Mouse (Mus musculus): ENCODE measurements around the gene Fpr3.
"Not testable (repeated sequence)": the region's sequence is repeated elsewhere in the genome, so short reads cannot be mapped to it uniquely, and the experiment has no call there.

The Fpr3 gene

GRCm38 (mm10) chr17:17887774-17888248 lies at the start of gene Fpr3, which contains the start of gene Fpr2:
TSS of gene Fpr3 (plus strand) at chr17:17887852.
TSS of gene Fpr2 (plus strand) at chr17:17887824.
- DNase-seq (ENCODE audit: low spot score in 2 of 2) = no peak

- DNase-seq (ENCODE audit: low spot score in 2 of 2) = peak; percentile 97 to 98
Measured at GRCm38 (mm10) chr17:17837919-17838701, 49.5 kb upstream of the Fpr3 start.

DNA sequence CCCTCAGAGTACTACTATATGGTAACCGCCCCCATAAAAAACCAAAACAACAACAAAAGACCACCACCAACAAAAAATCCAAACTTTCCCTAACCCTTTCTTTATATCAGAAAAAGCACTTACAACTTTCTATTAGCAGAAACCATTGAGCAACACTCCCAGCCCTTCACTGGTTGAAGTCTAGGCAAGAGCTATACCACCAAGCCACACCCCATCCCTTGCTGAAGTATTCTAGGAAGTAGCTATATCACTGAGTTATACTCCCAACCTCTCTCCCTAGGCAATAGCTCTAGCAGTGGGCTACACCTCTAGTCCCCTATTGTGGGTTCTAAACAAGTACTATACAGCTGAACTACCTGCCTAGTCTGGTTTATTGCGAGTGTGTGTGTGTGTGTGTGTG lies 48.4 kb upstream of the Fpr3 start:
- no peak for DNase-seq (ENCODE audit: low spot score in 2 of 2)

GRCm38 (mm10) chr17:17840796-17841195 lies 46.9 kb upstream of the Fpr3 start:
- no peak for DNase-seq (ENCODE audit: low spot score in 2 of 2)

DNA sequence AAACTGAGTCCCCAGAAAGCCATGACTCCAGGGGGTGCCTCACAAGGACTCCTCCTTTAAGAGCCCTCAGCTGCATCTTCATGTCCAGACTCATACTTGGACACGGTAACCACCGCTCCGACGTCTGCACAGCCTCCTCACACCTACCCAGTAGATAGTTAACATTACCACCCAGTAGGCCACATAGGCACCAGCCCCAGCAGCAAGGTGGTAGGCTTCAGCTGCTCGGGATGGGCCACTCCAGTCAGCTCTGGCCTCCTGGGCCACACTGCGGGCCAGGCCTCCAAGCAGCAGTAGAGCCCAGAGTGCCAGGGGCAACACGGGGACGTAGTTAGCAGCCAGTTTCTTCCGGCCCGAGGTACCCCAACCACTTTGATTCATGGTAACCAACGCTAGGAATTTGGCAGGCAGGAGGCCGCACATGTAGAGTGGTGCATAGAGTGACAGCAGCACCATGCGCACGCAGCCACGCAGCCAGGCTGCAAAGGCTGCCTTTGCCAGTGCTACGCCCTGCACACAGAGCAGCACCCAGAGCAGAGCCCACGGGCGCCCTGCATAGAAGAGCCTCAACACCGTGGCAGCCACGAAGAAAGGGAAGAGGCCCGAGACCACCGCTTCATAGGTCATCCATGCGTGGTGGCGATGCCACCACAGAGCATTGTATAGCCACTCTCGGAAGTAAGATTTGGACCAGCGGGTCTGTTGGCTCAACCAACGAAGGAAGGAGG lies 44.0 kb upstream of the Fpr3 start:
- DNase-seq (ENCODE audit: low spot score in 2 of 2) = no peak

- DNase-seq (ENCODE audit: low spot score in 2 of 2) = not testable (repeated sequence)
Measured at GRCm38 (mm10) chr17:17844606-17845005, 43.0 kb upstream of the Fpr3 start.

- no peak for DNase-seq (ENCODE audit: low spot score in 2 of 2)
Measured at GRCm38 (mm10) chr17:17845187-17846027, 42.2 kb upstream of the Fpr3 start.

DNA sequence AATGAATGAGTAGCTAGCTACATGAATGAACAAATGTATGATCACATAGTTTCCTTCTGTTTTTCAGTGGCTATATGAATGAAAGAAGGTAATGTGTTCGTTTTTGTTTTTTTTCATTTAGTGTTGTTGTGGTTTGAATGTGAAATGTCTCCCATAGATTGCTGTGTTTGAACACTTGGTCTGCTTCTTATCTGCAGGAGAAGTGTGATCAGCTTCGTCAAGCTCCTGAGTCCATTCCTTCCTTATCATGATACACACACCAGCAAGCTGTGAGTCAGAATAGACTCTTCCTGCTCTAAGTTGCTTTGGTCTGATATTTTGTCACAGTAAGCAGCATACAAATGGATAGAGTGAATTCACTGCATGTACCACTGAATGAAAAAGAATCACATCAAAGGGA lies 38.7 kb upstream of the Fpr3 start:
- DNase-seq (ENCODE audit: low spot score in 2 of 2) = no peak

DNA sequence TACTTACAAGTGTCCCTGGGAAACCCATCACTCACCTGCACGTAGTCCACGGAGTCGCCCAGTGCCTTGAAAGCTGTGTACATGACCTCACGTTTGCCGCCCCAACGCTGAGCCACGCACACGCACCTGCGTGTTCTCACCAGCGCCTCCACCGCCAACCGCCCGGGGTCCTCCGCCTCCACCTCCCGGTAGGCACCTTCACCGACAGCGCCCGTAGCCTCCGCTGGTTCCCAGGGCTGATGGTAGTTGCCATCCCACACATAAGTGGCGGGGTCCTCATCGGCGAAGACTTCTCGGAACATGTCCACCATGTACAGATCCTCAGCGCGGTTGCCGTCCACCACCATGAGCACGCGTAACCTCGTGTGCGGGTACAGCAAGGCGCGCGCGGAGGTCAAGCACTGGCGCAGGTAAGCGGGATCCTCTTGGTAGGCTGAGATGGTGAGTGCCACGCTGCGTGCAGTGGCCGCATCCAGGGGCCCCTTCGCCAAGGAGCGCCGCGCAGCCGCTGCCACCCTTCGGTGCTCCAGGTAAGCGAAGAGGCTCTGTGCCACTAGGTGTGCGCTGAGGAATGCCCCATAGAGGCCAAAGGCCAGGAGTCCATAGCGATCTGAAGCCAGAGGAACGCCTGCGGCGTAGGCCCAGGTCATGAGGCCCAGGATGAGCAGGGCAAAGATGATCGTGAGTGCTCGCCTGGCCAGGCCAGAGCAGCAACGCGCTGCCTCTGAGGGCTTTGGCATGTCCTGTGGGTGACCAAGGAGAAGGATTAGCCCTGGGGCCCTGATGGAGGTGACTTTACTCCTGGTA lies 37.5 kb upstream of the Fpr3 start:
- no peak for DNase-seq (ENCODE audit: low spot score in 2 of 2)

DNA sequence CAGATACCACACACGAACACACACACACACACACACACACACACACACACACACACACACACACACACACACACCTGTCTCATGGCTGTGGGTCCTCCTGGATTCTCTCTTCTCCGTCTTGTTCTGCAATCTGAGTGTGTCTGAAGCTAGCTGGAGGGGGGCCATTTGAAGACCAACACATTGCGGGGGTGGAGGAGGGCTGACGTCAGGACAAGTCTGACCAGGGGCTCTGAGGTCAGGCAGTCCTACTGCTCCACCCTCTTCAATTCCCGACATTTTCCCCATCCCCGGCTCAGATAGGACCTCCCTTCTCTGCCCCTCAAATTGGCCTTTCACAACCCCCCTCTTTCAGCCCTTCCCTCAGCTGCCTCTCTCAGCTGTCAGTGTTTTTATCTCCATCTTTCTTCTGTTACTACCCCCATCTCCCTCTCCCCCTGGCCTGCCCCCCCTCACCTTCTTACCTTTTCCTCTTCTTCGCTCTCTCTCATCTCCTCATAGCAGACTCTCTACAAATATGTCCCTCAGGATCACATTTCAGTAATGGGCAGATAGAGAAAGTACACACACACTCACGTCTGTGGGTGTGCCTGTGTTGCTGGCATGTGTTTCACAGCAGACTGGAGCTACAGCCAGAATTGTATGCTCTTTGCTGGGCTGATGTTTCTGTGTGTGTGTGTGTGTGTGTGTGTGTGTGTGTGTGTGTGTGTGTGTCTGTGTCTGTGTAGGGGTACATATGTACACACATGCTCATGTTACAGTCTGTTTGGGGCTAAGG lies 32.4 kb upstream of the Fpr3 start, which contains the start of gene Has1:
Gene Has1 (minus strand): TSS at position 142 of the 775 bp plus-strand sequence.
- DNase-seq (ENCODE audit: low spot score in 2 of 2) = no peak

DNA sequence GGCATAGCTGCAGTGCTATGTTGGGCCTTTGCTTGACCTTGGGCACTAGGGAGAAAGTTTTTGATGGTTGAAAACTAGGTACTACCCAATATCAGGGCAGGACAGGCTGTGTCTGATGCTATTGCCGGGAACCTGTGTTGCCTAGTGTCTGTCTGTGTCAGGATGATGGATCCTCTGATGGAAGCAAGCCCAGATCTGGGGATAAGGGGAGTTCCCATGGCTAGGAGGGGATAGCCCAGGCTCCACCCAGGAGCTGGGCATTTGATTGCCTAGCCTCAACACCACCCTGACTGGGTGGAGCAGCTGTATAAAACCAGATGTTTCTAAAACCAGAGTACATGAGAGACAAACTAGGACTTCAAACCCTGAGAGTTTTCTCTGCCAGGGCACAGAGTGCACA lies 31.0 kb upstream of the Fpr3 start:
- no peak for DNase-seq (ENCODE audit: low spot score in 2 of 2)

GRCm38 (mm10) chr17:17857446-17857845 lies 30.2 kb upstream of the Fpr3 start:
- DNase-seq (ENCODE audit: low spot score in 2 of 2) = no peak

DNA sequence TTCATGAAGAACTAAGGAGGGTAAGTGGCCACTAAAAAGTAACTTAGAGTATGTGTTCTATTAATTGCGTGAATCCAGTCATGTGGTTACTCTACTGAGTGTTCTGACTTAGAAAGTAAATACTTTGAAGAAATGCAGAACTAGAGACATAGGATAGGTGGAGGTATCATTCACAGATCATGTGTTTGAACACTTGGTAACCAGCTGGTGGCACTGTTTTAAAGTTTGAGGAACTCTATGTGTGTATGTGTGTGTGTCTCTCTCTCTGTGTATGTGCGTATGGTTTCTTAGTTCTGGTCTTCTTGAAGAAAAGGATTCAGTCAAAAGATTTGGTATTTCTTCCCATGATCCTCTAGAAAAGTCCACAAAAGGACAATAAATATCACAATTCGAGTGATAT lies 27.5 kb upstream of the Fpr3 start:
- no peak for DNase-seq (ENCODE audit: low spot score in 2 of 2)

GRCm38 (mm10) chr17:17862360-17862759 lies 25.3 kb upstream of the Fpr3 start:
- no peak for DNase-seq (ENCODE audit: low spot score in 2 of 2)

GRCm38 (mm10) chr17:17865168-17865567 lies 22.5 kb upstream of the Fpr3 start:
- no peak for DNase-seq (ENCODE audit: low spot score in 2 of 2)

DNA sequence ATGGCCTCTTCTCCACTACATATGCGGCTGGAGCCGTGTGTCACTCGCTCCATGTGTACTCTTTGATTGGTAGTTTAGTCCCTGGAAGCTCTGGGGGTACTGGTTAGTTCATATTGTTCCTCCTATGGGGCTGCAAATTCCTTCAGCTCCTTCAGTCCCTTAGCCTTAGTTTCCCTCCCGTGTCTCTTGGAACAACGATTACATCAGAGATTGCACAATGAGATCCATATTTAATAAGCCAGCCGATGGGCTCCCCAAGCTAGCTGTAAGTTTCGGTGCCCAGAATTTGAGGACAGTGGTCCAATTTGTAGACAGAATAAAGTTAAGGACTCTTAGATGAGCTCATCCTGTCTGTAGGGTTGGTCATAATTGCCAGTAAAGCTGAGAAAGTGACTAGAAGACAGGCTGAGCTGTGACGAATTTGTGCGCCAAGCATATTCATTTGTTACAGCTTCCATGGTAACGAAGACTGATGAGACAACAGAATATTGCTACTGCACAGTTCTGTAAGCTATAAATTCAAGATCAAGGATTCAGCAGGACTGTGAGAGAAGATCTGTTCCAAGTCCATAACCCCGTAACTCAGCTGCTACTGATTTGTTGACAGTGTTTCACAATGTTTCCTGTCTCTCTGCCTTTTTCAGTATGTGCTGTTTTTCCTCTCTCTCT lies 20.7 kb upstream of the Fpr3 start:
- DNase-seq (ENCODE audit: low spot score in 2 of 2) = no peak

- DNase-seq (ENCODE audit: low spot score in 2 of 2) = no peak
Measured at GRCm38 (mm10) chr17:17870892-17871550, 16.6 kb upstream of the Fpr3 start.

DNA sequence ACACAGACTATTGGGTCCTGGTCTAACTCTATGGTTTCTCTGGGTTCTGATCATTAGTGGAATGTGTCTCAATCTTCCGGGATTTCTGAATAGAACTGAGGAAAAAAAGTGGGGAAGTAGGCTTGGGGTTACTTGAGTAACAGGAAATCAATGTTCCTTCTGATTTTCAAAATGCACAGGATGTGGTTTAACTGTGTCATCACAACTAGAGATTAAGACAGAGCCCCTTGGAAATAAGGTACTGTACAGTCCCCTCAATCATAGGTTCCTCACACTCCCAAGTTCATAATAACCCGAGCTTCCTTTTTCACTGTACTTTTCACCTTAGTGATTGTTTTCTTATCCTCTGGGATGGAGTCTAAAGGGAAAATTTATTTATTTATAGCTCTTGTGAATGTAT lies 16.0 kb upstream of the Fpr3 start:
- DNase-seq (ENCODE audit: low spot score in 2 of 2) = no peak

- no peak for DNase-seq (ENCODE audit: low spot score in 2 of 2)
Measured at GRCm38 (mm10) chr17:17879347-17879746, 8.3 kb upstream of the Fpr3 start.

Measured in right cerebral cortex, postnatal 36 days (tissue).